Mouse (Mus musculus) c-Kit-positive CD71-positive TER-119-negative erythroid progenitor cells, embryonic 14.5 days (primary cell): ENCODE measurements around the gene Dnase2a.
A peak's percentile ranks its signal among the peaks of the same experiment; 100 is the strongest.

ENCODE experiments used
- DNase-seq: peaks from one replicate; pipeline ENCODE4 v3.0.0-alpha.2; 2013; ENCODE audit warnings: low read depth

Gene Dnase2a

GRCm38 (mm10) chr8:84936962-84937546 is 28.7 kb downstream of the Dnase2a start, which contains the start of gene Mast1:
Gene Mast1, minus strand, starts transcription at chr8:84937359.
- no peak for DNase-seq

- DNase-seq, result no peak
Measured at GRCm38 (mm10) chr8:84937620-84938485, 29.5 kb downstream of the Dnase2a start.

- DNase-seq, result no peak
Measured at GRCm38 (mm10) chr8:84943699-84944098, 35.3 kb downstream of the Dnase2a start.

GRCm38 (mm10) chr8:84944478-84945160 is 36.3 kb downstream of the Dnase2a start:
- DNase-seq, result peak; percentile 81

GRCm38 (mm10) chr8:84945235-84945632 is 36.9 kb downstream of the Dnase2a start:
- DNase-seq, result no peak

GRCm38 (mm10) chr8:84945633-84946527 is 37.5 kb downstream of the Dnase2a start:
- DNase-seq, result no peak

- no peak for DNase-seq
Measured at GRCm38 (mm10) chr8:84946528-84947240, 38.3 kb downstream of the Dnase2a start, which contains the start of gene Rtbdn. Gene Rtbdn, plus strand, starts transcription at chr8:84946991.

- peak; percentile 70 for DNase-seq
Measured at GRCm38 (mm10) chr8:84947241-84947545, 38.8 kb downstream of the Dnase2a start.

- DNase-seq, result no peak
Measured at GRCm38 (mm10) chr8:84949753-84950152, 41.4 kb downstream of the Dnase2a start.

GRCm38 (mm10) chr8:84952612-84953255 is 44.4 kb downstream of the Dnase2a start:
- no peak for DNase-seq

- DNase-seq, result peak; percentile 81
Measured at GRCm38 (mm10) chr8:84956768-84957167, 48.4 kb downstream of the Dnase2a start.

GRCm38 (mm10) chr8:84959811-84960210 is 51.5 kb downstream of the Dnase2a start:
- DNase-seq, result no peak

GRCm38 (mm10) chr8:84963952-84964351 is 55.6 kb downstream of the Dnase2a start:
- DNase-seq, result no peak

GRCm38 (mm10) chr8:84965731-84966291 is 57.5 kb downstream of the Dnase2a start:
- DNase-seq, result peak; percentile 96

- no peak for DNase-seq
Measured at GRCm38 (mm10) chr8:84966603-84967002, 58.2 kb downstream of the Dnase2a start.

GRCm38 (mm10) chr8:84967532-84968304 is 59.4 kb downstream of the Dnase2a start:
- no peak for DNase-seq

GRCm38 (mm10) chr8:84968650-84969049 is 60.3 kb downstream of the Dnase2a start:
- DNase-seq, result no peak

- no peak for DNase-seq
Measured at GRCm38 (mm10) chr8:84969241-84970134, 61.1 kb downstream of the Dnase2a start, which contains the start of the genes Gm49661, Prdx2 and Rnaseh2a. Gene Gm49661, minus strand, starts transcription at chr8:84969433. Gene Prdx2, plus strand, starts transcription at chr8:84969587. Gene Rnaseh2a, minus strand, starts transcription at chr8:84969767.
